Mouse (Mus musculus): ENCODE measurements at regions not wholly inside any gene's neighbourhood (a gene's known extent, or its start where the extent isn't known, plus 50 kb on each side); places are given as distances from the start of the nearest gene placed in this dataset.

DNA sequence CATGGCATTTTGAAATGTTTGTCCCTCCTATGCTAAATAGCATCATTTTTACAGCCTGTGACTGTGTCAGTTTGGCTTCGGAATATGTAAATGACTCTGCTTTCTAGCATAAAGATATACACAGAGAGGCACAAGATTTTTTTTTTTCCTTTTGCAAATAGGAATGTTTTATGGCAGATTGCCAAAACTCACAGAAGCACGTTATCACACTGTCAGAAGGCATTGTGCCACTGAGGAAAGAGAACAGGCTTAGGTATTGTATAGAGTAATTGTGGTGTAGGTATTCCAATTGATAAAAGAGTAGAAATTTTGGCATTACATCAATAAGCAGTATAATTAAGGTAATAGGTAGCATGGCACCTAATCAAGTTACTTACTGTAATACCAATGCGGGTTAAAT is 988.5 kb upstream of the Tenm2 start:
- DNase-seq = no peak
- intact Hi-C loops (cut with DNase I; ENCODE audit: low total_unique reads) = no loop called here

DNA sequence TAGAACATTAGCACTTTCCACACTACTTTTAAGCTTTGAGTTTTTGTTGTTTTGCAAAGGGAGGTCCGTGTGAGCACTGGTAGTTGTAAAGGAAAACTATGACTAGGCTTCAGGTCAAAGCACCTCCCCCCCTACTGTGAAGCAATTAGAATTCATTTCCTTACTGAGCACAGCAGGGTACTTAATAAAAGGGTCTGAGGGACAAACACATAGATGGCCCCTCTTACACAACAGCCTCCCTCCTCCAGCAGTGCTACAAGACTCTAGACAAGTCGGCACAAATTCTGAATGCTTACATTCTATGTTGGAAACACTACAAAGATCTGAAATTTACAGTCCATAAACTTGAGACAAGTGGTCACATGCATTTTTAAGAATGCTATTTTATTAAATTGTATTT is 967.6 kb upstream of the Tenm2 start:
- DNase-seq = no peak
- intact Hi-C loops (cut with DNase I; ENCODE audit: low total_unique reads) = no loop called here

DNA sequence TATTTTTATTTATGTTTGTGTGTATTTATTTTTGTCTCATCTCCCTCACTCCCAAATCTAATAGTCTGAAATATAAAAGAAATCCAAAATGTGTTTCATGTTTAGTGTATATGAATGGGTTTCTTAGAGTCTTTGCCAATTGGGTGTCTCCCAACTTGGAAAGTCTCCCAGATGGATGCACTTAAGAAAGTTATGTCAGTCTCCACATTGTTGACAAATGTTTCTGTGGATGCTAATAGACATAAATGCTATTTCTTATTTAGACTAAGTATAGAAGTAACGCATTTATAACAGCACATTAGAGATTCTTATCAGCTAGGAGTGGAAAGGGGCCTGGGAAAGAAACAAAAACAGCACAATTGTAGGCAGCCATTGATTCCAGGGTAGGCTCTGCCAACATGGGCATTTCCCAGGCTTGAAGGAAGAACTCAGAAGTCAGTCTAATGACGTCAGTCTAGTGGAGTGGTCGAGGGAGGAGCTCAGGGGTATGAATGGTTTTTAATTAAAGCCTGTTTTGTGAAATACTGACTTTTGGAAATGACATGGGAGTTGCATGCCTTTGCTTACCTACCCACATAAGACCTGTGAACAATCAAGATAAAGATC is 965.5 kb upstream of the Tenm2 start:
- intact Hi-C loops (cut with DNase I; ENCODE audit: low total_unique reads) = no loop called here

DNA sequence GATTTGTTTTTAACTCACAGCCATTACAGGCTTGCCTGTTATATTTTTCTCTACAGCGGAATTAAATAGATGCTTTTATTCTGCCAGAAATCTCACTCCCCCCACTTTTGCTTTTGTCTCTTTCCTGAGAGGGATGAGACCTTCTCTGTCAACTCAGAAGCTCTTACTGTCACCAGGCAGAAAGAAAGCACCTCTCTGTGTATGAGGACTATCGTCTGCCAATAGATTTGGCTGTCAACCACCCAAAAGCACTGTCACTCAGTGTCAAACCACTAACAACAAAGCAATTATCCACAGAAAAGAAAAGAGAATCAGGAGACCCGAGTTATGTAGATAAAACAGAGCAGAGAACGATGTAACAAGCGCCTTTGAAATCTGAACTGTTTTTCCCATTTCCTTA is 958.0 kb upstream of the Tenm2 start:
- no peak for DNase-seq
- intact Hi-C loops (cut with DNase I; ENCODE audit: low total_unique reads) = no loop called here

More for the DNA sequence above, 965.5 kb upstream of the Tenm2 start:
- DNase-seq = no peak

DNA sequence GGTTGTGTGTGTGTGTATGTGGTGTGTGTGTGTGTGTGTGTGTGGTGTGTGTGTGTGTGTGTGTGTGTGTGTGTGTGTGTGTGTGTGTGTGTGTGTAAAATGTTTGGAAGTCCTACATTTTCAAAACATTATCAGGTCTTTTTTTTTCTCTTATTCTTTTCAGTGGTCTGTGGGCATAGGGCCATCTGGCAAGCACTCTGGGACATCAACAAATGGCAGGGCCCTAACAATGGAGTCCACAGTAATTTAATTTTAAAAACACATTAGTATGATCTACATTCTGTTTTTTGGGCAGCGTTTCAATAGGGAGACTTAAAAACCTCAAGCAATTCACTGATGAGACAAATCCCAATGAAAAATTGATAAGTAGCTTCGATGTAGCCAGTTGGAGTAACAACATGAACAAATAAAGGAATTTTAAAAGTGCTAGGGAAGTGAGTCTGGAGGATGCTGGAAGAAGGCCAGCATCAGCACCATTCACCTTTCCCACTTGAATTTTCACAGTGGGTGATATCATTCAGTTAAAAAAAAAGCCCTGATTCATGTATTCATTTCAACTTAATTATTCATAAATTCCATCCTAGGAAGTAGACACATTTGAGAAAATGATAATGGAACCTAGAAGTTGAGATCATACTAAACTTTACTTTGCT is 956.3 kb upstream of the Tenm2 start:
- intact Hi-C loops (cut with DNase I; ENCODE audit: low total_unique reads) = no loop called here
- no peak for DNase-seq

DNA sequence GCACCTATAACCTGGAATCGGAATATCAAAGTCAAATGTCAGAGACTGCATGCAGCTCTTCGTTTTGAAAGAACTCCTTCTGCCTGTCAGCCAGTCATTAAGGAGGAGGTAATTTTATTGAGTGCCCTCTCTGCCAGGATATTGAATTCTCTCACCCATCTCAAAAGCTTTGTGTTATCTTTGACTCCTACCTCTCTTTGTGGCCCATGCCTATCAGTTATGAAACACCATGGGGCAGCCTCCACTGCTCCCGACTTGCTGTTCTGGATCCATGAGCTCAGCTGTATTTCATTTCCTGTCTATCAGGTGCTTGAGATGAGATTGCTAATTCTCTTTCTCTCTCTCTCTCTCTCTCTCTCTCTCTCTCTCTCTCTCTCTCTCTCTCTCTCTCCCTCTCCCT is 955.7 kb upstream of the Tenm2 start:
- DNase-seq = no peak
- intact Hi-C loops (cut with DNase I; ENCODE audit: low total_unique reads) = no loop called here

DNA sequence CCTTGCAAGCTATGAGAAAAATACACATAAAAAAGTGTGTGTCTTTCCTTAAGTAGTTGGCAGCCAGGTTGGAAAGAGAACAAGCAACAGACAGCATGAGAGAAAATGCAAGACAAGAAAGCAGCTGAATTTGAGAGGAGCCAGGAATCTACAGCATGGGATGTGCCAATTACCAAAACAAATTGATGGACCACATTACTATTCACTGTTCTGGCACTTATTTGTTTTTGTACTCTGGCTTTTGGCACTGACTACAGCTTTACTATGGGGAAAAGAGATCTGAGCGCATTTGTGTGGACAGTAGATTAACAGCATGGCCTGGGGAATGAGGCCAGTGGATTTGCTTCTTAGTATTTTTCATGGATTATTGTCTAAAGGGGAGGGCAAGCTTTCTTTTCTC is 935.0 kb upstream of the Tenm2 start:
- intact Hi-C loops (cut with DNase I; ENCODE audit: low total_unique reads) = no loop called here
- DNase-seq = no peak

DNA sequence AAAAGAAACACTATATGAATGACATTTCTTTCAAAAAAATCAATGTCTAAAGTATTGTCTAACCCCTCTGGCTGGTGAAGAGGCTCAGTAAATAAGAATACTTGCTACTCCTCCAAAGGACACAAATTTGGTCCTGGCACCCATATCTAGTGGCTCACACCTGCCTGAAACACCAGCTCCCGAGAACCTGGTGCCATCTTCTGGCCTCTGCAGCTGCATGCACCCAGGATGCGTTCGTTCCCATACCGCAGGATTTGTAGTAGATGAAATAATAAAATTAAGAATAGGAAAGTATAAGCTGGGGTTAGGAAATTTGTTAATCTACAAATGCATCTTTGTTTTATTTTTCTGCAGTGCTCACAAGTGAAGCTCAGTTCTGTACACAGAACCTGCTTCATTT is 922.5 kb upstream of the Tenm2 start:
- intact Hi-C loops (cut with DNase I; ENCODE audit: low total_unique reads) = no loop called here
- DNase-seq = no peak

DNA sequence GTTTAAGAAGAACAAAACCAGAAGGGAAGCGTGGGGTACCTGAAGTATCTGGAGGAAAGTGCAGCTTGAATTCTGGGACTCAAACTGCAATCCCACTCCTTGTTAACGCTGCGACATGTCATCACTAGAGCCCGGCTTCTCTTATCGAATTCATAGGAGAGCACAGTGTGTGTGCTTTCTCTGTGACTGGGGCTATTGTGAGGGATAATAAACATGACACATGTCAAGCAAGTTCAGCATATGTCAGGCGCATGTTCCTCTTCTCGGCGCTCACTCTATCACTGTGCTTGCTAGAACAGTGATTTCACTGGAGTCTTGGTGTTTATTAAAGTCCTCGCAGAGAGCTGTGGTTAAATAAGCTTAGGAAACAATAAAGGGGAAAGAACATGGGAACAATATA is 921.2 kb upstream of the Tenm2 start:
- intact Hi-C loops (cut with DNase I; ENCODE audit: low total_unique reads) = no loop called here
- DNase-seq = no peak

DNA sequence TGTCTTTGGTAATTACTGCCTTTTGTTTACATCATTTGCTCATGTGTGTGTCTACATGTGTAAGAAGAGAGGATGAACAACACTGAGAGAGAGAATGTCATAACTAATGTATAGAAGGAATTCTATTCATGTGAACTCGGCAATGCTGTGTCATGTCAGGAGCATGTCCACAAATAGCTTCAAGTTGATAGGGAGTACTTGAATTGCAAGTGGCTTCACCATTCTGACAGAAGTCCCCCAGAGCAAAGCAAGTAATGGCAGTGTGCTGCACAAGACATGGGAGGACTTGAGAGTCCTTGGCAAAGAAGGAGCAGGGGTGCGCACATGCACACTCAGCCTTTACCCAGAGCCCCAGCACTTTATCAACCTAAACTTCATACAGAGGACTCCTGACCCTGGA is 919.9 kb upstream of the Tenm2 start:
- intact Hi-C loops (cut with DNase I; ENCODE audit: low total_unique reads) = no loop called here
- no peak for DNase-seq

DNA sequence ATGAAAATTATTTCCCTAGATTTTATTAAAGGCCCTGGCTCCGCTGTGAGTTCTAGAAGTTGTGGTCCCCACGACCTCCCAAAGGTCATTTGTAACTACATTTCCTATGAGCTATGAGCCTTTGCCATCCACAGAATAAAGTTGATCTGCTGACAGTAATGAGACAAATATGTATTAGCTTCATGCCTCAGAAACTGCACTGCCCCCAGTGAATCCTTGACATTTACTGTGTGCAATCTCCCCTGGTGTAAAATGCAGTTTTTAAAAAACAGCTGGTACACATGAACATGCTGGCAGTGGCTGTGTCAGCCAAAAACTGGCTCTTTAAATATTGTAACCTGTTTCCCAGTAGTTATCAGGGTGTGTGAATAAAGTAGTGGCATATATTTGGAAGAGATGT is 907.7 kb upstream of the Tenm2 start:
- intact Hi-C loops (cut with DNase I; ENCODE audit: low total_unique reads) = no loop called here

DNA sequence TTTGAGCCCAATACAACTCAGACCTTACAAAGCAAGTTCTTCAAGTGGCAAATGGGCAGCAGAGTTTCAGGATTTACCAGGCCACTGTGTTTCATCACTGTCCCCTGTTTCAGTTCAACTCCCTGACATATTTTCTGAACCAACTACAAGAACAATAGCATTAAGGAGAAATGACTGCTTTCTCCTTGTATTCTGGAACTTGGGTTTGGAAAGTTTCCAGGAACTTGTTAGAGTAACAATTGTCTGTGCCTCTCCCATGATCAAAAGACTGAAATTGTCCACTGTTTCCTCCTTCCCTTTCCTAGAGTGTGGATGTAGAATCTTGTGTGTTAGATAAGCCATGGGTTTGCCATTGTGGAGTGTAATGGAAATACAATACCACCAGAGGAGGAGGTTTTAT is 893.1 kb upstream of the Tenm2 start:
- intact Hi-C loops (cut with DNase I; ENCODE audit: low total_unique reads) = no loop called here
- no peak for DNase-seq

More for the DNA sequence above, 907.7 kb upstream of the Tenm2 start:
- no peak for DNase-seq

DNA sequence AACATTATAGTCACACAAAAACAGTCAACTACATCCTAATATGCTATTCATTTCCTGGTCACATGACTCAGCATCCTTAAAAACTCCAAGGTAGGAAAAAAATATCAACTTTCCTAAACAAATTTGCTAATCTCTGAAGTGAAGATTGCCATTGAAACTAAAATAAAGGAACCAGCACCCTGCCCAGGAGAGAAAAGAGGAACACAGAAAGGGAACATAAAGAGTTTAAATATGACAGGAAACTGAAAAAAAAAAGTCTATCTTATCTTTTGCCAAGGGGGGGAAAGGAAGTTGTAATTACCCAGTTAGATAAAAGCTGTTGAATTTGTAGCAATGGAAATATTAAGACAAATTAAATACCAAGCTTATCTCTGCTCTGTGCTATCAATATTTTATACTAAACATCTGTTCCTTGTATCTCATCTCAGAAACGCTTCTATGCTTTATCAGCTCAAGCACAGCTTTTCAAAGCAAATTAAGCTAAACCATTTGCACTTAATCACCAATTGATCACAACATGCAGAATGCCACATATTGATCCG is 888.1 kb upstream of the Tenm2 start:
- no peak for DNase-seq
- intact Hi-C loops (cut with DNase I; ENCODE audit: low total_unique reads) = no loop called here

DNA sequence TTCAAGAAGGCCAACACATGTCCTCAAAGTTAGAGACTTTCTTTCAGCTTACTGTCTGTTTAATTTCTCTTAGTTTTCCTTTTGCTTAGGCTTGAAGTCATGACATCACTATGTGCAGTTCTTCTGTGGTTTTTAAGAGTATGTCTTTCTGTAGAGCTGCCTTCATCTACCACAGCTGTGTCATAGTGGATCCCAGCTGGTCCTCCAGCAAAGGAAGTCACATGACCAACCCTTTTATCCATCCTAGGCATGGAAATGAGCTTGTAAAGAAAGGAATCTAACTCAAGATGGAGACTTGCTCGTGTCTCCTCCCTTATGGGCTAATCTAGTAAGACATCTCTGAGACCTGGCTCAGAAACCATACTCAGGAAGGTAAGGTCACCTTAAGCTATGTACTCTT is 886.7 kb upstream of the Tenm2 start:
- intact Hi-C loops (cut with DNase I; ENCODE audit: low total_unique reads) = no loop called here
- DNase-seq = no peak

DNA sequence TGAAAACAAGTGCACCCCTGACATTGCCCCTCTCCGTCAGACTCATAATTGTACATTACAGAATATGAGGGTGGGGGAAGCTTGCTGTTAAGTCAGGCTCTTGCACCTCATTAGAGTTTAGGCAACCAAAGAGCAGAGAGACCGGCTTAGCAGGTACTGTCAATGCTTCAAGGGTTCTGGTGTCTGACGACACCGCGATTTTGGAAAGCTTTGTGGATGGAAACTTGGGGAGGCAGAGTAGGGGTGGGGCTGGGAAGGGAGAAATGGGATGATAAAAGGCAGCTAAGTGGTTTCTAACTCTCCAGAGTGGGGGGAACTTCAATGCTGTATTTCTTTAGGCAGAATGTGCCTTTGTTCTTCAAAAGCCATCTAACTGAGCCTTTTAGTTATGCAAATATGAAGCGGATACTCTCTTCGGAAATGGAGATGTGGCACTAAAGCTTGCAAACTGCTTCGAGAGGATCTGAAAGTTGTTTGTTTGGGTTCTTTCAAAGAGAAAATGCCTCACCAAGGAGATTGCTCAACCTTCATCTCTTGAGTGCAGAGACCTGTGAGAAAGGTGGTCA is 885.4 kb upstream of the Tenm2 start:
- intact Hi-C loops (cut with DNase I; ENCODE audit: low total_unique reads) = no loop called here
- no peak for DNase-seq

DNA sequence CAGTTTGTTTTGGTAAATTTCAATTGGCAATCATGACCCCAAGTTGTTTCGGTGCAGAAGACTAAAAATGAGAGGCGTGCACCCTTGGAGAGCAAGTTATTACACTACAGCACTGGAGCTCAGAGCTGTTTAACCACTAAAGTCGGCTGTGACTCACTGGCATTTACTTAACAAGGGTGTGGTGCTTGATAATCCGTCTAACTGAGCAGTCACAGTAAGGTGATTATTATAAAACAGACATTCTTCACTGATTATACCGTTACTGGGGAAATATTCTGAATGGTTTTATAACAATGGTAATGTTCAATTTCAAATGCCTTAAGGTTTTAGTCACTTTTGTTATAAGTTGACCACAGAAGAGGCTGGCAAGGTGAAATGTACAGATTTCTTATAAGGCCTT is 882.0 kb upstream of the Tenm2 start:
- intact Hi-C loops (cut with DNase I; ENCODE audit: low total_unique reads) = no loop called here
- DNase-seq = no peak

DNA sequence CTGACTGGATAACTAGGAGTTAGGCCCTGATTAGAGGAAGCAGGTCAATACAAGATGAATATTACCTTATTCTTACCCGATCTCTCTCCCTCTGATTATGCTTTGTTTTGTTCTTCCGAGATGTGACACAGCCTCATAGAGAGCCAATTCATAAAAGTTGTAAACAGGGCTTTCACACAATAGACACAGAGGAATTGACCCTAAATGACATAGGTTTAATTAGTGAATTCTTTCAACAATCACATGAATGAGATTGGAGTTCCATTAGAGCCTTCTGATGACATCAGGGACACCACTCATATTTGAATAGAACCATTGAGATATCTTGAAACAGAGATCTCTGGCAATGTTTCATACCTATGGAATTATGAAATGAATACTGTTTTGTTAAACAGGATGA is 856.4 kb upstream of the Tenm2 start:
- intact Hi-C loops (cut with DNase I; ENCODE audit: low total_unique reads) = no loop called here
- no peak for DNase-seq

DNA sequence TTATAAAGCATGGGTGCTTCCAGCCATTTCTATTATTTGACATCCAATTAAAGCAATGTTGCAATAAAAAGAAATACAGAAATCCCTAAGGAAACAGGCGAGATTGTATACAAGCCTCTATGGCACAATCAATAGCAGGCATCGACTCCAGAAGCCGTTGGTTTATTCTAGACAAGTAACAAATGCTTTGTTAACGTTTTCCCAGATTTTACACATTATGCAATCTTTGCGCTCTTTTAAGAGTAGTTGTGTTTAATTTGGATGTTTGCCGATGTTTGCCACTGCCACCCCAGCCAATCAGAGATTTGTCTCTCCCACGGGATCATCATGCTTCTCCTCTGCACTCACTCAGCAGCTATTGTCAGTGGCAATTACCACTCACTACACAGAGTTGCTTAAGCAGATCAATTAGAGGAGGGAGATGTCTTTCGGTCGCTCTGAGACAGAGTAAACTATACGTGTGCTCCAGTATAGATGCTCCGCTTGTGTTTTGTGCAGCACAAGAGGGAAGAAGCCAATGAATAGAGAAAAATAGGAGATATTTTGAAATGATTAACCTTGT is 839.5 kb upstream of the Tenm2 start:
- no peak for DNase-seq
- intact Hi-C loops (cut with DNase I; ENCODE audit: low total_unique reads) = no loop called here

DNA sequence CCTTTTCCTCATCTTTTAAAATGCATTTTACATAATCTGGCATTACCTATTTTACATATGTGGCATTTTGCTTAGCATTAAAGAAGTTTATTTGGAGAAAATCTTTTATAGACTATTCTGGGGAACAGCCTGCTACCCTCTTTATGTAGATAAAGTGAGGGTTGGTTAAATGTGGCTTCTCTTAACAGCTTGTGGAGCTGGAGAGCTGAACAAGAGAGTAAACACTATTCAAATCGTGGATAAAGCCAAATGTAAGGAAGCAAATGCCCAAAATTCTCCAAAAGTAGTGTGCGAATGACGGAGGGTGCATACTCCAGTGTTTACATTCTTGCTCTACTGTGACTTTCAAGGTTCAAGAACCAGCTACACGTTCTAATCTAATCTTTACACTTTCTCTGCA is 833.9 kb upstream of the Tenm2 start:
- DNase-seq = no peak
- intact Hi-C loops (cut with DNase I; ENCODE audit: low total_unique reads) = no loop called here

DNA sequence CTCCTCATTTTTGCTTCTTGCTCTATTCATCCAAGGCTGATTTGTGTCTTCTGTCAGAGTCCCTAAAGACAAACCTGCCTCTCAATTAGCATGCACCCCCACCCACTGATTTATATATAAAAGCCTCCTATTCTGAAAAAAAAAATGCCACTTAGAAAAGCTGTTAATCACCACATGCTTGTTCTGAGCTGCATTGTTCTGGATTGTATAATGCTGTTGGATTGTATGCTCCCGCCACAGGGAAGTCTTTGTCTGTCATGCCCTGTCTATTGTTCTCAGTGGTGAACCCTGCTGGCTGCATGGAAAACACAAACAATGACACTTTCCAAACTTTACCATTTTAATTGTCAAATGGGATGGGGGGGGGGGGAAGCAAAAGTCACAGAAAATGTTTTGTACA is 831.9 kb upstream of the Tenm2 start:
- no peak for DNase-seq
- intact Hi-C loops (cut with DNase I; ENCODE audit: low total_unique reads) = no loop called here

DNA sequence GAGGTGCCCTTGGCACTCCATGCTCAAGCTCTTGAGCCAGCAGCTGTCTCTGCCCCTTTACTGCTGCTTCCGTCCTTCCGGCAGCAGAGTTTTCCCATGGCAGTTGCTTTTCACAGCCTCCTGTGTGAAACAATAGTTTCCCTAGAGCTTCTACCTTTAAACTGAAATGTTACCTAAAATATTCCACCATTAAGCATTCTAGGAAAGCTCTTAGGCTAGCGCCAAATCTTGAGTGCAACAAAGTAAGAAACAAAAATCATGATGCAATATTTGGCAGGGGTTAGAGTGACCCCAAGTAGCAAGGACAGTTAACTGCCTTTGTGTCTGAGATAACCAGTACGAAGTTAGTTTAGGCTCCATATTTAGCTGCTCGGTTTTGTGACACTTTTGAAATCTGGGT is 830.3 kb upstream of the Tenm2 start:
- intact Hi-C loops (cut with DNase I; ENCODE audit: low total_unique reads) = no loop called here

More for the DNA sequence above, 830.3 kb upstream of the Tenm2 start:
- no peak for DNase-seq

All from gastrocnemius, postnatal 14 days (tissue).